Mouse (Mus musculus): ENCODE results near the gene Tll1. TPM values are rescaled to one million over a fixed set of nuclear protein-coding genes. Genes with fewer than 3 reads are reported as not detected.

Gene Tll1
- total RNA-seq, 1 experiment, result 1.5 TPM

GRCm38 (mm10) chr8:64041303-64041884, 164.7 kb downstream of the Tll1 start:
- no peaks in the 10 kb centered on the region for H3K4me1 ChIP-seq (ENCODE audit: control insufficient read depth in 2 of 2, insufficient read depth in 2 of 2, low read length in 2 of 2, poor library complexity in 1 of 2)
- no peaks in the 10 kb centered on the region for H3K9me3 ChIP-seq (ENCODE audit: control insufficient read depth, insufficient read depth, low read depth, low read length)
- in situ Hi-C loops (cut with MboI; ENCODE audit: low sequenced_read_pairs in 2 of 2, unreplicated experiment in 2 of 2), result no loop called here
- no peak overlapping the region for H3K27ac ChIP-seq (ENCODE audit: insufficient read depth, low read depth, low read length, poor library complexity, severe bottlenecking)
- no peak overlapping the region for H3K4me3 ChIP-seq (ENCODE audit: insufficient read depth in 1 of 2, low read depth in 1 of 2, low read length in 2 of 2, poor library complexity in 1 of 2, severe bottlenecking in 1 of 2)
- no peak for DNase-seq (ENCODE audit: low read depth, low spot score)
- H3K9ac ChIP-seq (ENCODE audit: insufficient read depth, low read depth, low read length, poor library complexity, severe bottlenecking), result no peak overlapping the region
- TF ChIP-seq ZNF384 (IDR thresholded peaks at IDR 0.05; ENCODE audit: low read depth, low read length) (no peak), ZC3H11A (IDR thresholded peaks at IDR 0.05; ENCODE audit: borderline replicate concordance, low read depth, low read length) (no peak), CHD2 (IDR thresholded peaks at IDR 0.05; ENCODE audit: low read depth, low read length) (no peak), HCFC1 (IDR thresholded peaks at IDR 0.05; ENCODE audit: borderline replicate concordance, insufficient read depth, low read length) (no peak), MAFK (IDR thresholded peaks at IDR 0.05; ENCODE audit: insufficient read depth, low read depth, low read length) (no peak)
- no peaks in the 10 kb centered on the region for H3K36me3 ChIP-seq (ENCODE audit: control insufficient read depth, insufficient read depth, low read length, poor library complexity, severe bottlenecking)

- no peak overlapping the region for H3K9ac ChIP-seq (ENCODE audit: insufficient read depth, low read depth, low read length, poor library complexity, severe bottlenecking)
- in situ Hi-C loops (cut with MboI; ENCODE audit: low sequenced_read_pairs in 2 of 2, unreplicated experiment in 2 of 2), result no loop called here
- H3K27ac ChIP-seq (ENCODE audit: insufficient read depth, low read depth, low read length, poor library complexity, severe bottlenecking), result no peak overlapping the region
These were observed 175.2 kb downstream of the Tll1 start for GRCm38 (mm10) chr8:64030672-64031385.

GRCm38 (mm10) chr8:64030081-64030480, 176.0 kb downstream of the Tll1 start:
- Histone ChIP-seq H3K9me3 (ENCODE audit: control insufficient read depth, insufficient read depth, low read depth, low read length) (no peaks in the 10 kb centered on the region), H3K27ac (ENCODE audit: insufficient read depth, low read depth, low read length, poor library complexity, severe bottlenecking) (no peak overlapping the region), H3K9ac (ENCODE audit: insufficient read depth, low read depth, low read length, poor library complexity, severe bottlenecking) (no peak overlapping the region), H3K4me1 (ENCODE audit: control insufficient read depth in 2 of 2, insufficient read depth in 2 of 2, low read length in 2 of 2, poor library complexity in 1 of 2) (no peaks in the 10 kb centered on the region), H3K4me3 (ENCODE audit: insufficient read depth in 1 of 2, low read depth in 1 of 2, low read length in 2 of 2, poor library complexity in 1 of 2, severe bottlenecking in 1 of 2) (no peak overlapping the region), H3K36me3 (ENCODE audit: control insufficient read depth, insufficient read depth, low read length, poor library complexity, severe bottlenecking) (no peaks in the 10 kb centered on the region)
- TF ChIP-seq ZC3H11A (IDR thresholded peaks at IDR 0.05; ENCODE audit: borderline replicate concordance, low read depth, low read length) (no peak), CHD2 (IDR thresholded peaks at IDR 0.05; ENCODE audit: low read depth, low read length) (no peak), ZNF384 (IDR thresholded peaks at IDR 0.05; ENCODE audit: low read depth, low read length) (no peak), MAFK (IDR thresholded peaks at IDR 0.05; ENCODE audit: insufficient read depth, low read depth, low read length) (no peak), HCFC1 (IDR thresholded peaks at IDR 0.05; ENCODE audit: borderline replicate concordance, insufficient read depth, low read length) (no peak)
- in situ Hi-C loops (cut with MboI; ENCODE audit: low sequenced_read_pairs in 2 of 2, unreplicated experiment in 2 of 2), result no loop called here
- DNase-seq (ENCODE audit: low read depth, low spot score), result no peak

More at GRCm38 (mm10) chr8:64030672-64031385, 175.2 kb downstream of the Tll1 start:
- no peaks in the 10 kb centered on the region for H3K9me3 ChIP-seq (ENCODE audit: control insufficient read depth, insufficient read depth, low read depth, low read length)
- no peaks in the 10 kb centered on the region for H3K4me1 ChIP-seq (ENCODE audit: control insufficient read depth in 2 of 2, insufficient read depth in 2 of 2, low read length in 2 of 2, poor library complexity in 1 of 2)
- H3K4me3 ChIP-seq (ENCODE audit: insufficient read depth in 1 of 2, low read depth in 1 of 2, low read length in 2 of 2, poor library complexity in 1 of 2, severe bottlenecking in 1 of 2), result no peak overlapping the region
- DNase-seq (ENCODE audit: low read depth, low spot score), result no peak
- no peaks in the 10 kb centered on the region for H3K36me3 ChIP-seq (ENCODE audit: control insufficient read depth, insufficient read depth, low read length, poor library complexity, severe bottlenecking)
- TF ChIP-seq CHD2 (IDR thresholded peaks at IDR 0.05; ENCODE audit: low read depth, low read length) (no peak), ZNF384 (IDR thresholded peaks at IDR 0.05; ENCODE audit: low read depth, low read length) (no peak), MAFK (IDR thresholded peaks at IDR 0.05; ENCODE audit: insufficient read depth, low read depth, low read length) (no peak), HCFC1 (IDR thresholded peaks at IDR 0.05; ENCODE audit: borderline replicate concordance, insufficient read depth, low read length) (no peak), ZC3H11A (IDR thresholded peaks at IDR 0.05; ENCODE audit: borderline replicate concordance, low read depth, low read length) (no peak)

- Histone ChIP-seq H3K4me3 (ENCODE audit: insufficient read depth in 1 of 2, low read depth in 1 of 2, low read length in 2 of 2, poor library complexity in 1 of 2, severe bottlenecking in 1 of 2) (no peak overlapping the region), H3K9me3 (ENCODE audit: control insufficient read depth, insufficient read depth, low read depth, low read length) (no peaks in the 10 kb centered on the region), H3K36me3 (ENCODE audit: control insufficient read depth, insufficient read depth, low read length, poor library complexity, severe bottlenecking) (no peaks in the 10 kb centered on the region), H3K27ac (ENCODE audit: insufficient read depth, low read depth, low read length, poor library complexity, severe bottlenecking) (no peak overlapping the region), H3K9ac (ENCODE audit: insufficient read depth, low read depth, low read length, poor library complexity, severe bottlenecking) (no peak overlapping the region), H3K4me1 (ENCODE audit: control insufficient read depth in 2 of 2, insufficient read depth in 2 of 2, low read length in 2 of 2, poor library complexity in 1 of 2) (no peaks in the 10 kb centered on the region)
- in situ Hi-C loops (cut with MboI; ENCODE audit: low sequenced_read_pairs in 2 of 2, unreplicated experiment in 2 of 2), result loop anchor here in 1 of 2 experiments (10.0 kb wide), 1 partner anchor 515 kb away; no protein-coding TSS in a partner anchor
- DNase-seq (ENCODE audit: low read depth, low spot score), result no peak
- no peak for TF ChIP-seq ZC3H11A (IDR thresholded peaks at IDR 0.05; ENCODE audit: borderline replicate concordance, low read depth, low read length)
- no peak for TF ChIP-seq HCFC1 (IDR thresholded peaks at IDR 0.05; ENCODE audit: borderline replicate concordance, insufficient read depth, low read length)
- no peak for TF ChIP-seq CHD2 (IDR thresholded peaks at IDR 0.05; ENCODE audit: low read depth, low read length)
- TF ChIP-seq ZNF384 (IDR thresholded peaks at IDR 0.05; ENCODE audit: low read depth, low read length), result no peak
- TF ChIP-seq MAFK (IDR thresholded peaks at IDR 0.05; ENCODE audit: insufficient read depth, low read depth, low read length), result no peak
These were observed 176.5 kb downstream of the Tll1 start for GRCm38 (mm10) chr8:64029525-64029924.
